Mouse (Mus musculus) heart, embryonic 15.5 days (tissue): ENCODE results near the gene Enpp6. TPM values are rescaled to one million over a fixed set of nuclear protein-coding genes. Genes with fewer than 3 reads are reported as not detected.
"Not testable (repeated sequence)": the region's sequence is repeated elsewhere in the genome, so short reads cannot be mapped to it uniquely, and the experiment has no call there.

Experiments used
- ATAC-seq: fragments of 200-750 bp; cut with Nextera tagmentation; replicated peaks from 2 replicates; pipeline ENCODE4 v1.8.0; 2017; ENCODE audit warnings: low read depth, moderate TSS enrichment; ENCODE audit not compliant: insufficient number of reproducible peaks, insufficient read depth, low FRiP score
- H3K27ac ChIP-seq: fragments of 300-500 bp; sonication (generic); 2 replicates; pipeline ENCODE4 v1.5.1; 2015; ENCODE audit warnings: mild to moderate bottlenecking, inconsistent platforms
- H3K27me3 ChIP-seq: fragments of 300-500 bp; sonication (generic); 2 replicates; pipeline ENCODE4 v1.6.1; 2015; ENCODE audit warnings: inconsistent platforms
- H3K36me3 ChIP-seq: fragments of 300-500 bp; sonication (generic); 2 replicates; pipeline ENCODE4 v1.6.1; 2015; ENCODE audit warnings: mild to moderate bottlenecking, inconsistent platforms
- H3K4me1 ChIP-seq: fragments of 300-500 bp; sonication (generic); replicated peaks from 2 replicates; pipeline ENCODE4 v1.6.1; 2015; ENCODE audit warnings: inconsistent platforms
- H3K4me2 ChIP-seq: fragments of 300-500 bp; sonication (generic); 2 replicates; pipeline ENCODE4 v1.6.1; 2015; ENCODE audit warnings: inconsistent platforms, mild to moderate bottlenecking, moderate library complexity
- H3K4me3 ChIP-seq: fragments of 300-500 bp; sonication (generic); 2 replicates; pipeline ENCODE4 v1.5.1; 2015; ENCODE audit warnings: mild to moderate bottlenecking, inconsistent platforms
- H3K9ac ChIP-seq: fragments of 300-500 bp; sonication (generic); 2 replicates; pipeline ENCODE4 v1.6.1; 2015; ENCODE audit warnings: mild to moderate bottlenecking, inconsistent platforms
- H3K9me3 ChIP-seq: fragments of 300-500 bp; sonication (generic); replicated peaks from 2 replicates; pipeline ENCODE4 v1.6.1; 2016; ENCODE audit warnings: inconsistent platforms
- WGBS: fragments of 180-500 bp; shearing (Covaris S2); methylation state at CpG from one replicate; pipeline ENCODE4 v1.1.7; 2015; ENCODE audit warnings: mixed read lengths; 5-methylcytosine and 5-hydroxymethylcytosine counted together
- polyA plus RNA-seq: library from polyadenylated mRNA; unstranded; fragments of >200 nt; fragmentation: Nextera tagmentation; extraction: Ambion mirVana; gene quantifications from 2 replicates; pipeline ENCODE4 v1.2.1, GENCODE M21; 2015

Enpp6 gene
- polyA plus RNA-seq, 1 experiment from 2014 or later = 2.7 TPM

DNA sequence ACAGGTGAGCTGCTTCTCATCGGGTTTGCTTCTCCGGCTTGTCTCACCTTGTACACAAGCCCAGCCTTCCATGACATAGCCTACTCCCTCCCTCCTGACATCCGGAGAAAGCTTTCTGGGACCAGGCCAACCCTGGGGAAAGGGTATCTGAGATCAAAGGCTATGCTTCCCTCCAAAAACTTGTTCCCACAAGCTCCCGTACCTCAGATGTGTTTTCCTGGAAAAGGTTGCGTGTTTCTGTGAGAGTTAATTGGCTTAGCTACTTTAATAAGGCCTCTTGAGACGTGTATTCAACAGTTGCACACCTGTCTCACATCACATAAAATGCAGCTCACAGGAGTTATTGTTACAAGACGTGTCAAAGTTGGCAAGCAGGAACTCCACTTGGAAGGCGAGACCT, 49.8 kb downstream of the Enpp6 start:
- Histone ChIP-seq H3K36me3 (no peaks in the 10 kb centered on the region), H3K27ac (no peak overlapping the region), H3K4me3 (no peak overlapping the region), H3K9me3 (no peaks in the 10 kb centered on the region), H3K9ac (no peak overlapping the region), H3K27me3 (no peaks in the 10 kb centered on the region), H3K4me1 (no peaks in the 10 kb centered on the region), H3K4me2 (no peak overlapping the region)
- ATAC-seq = no peak
- 75% methylated on average over 8 of the region's 8 CpGs for WGBS

- Histone ChIP-seq H3K36me3 (no peaks in the 10 kb centered on the region), H3K9me3 (no peaks in the 10 kb centered on the region), H3K4me2 (no peak overlapping the region), H3K4me3 (no peak overlapping the region), H3K27ac (no peak overlapping the region), H3K27me3 (no peaks in the 10 kb centered on the region), H3K4me1 (no peaks in the 10 kb centered on the region), H3K9ac (no peak overlapping the region)
- 67% methylated on average over 5 of the region's 5 CpGs for WGBS
- ATAC-seq = no peak
These were observed 50.7 kb downstream of the Enpp6 start for GRCm38 (mm10) chr8:47037405-47037804.

- H3K27me3 ChIP-seq, H3K9ac ChIP-seq, ATAC-seq, H3K36me3 ChIP-seq, H3K27ac ChIP-seq, H3K4me3 ChIP-seq, H3K4me1 ChIP-seq, H3K4me2 ChIP-seq, H3K9me3 ChIP-seq: not testable (repeated sequence)
- WGBS = 76% methylated on average over 4 of the region's 4 CpGs
These were observed 53.5 kb downstream of the Enpp6 start for GRCm38 (mm10) chr8:47040215-47040614.

DNA sequence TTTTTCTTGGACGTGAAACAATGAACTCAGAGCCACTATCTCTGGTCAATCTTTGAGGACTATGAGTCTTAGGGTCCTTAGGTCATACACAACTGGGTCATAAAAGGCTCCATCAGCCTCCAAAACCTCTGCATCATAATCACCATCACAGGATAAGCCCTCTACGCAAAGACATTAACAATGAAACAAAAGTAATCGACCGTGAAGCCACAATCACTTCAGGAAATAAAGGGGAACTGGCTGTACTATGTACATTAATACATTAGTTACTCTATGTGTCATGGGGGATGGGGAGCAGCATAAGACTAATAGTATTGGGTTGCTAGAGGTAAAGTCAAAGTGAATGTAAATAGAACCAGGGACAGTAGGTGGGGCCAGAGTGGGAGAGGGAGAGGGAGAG, 59.7 kb downstream of the Enpp6 start:
- 68% methylated on average over 4 of the region's 4 CpGs for WGBS
- no peaks in the 10 kb centered on the region for H3K36me3 ChIP-seq
- H3K4me2 ChIP-seq = no peak overlapping the region
- no peaks in the 10 kb centered on the region for H3K4me1 ChIP-seq
- H3K9ac ChIP-seq = no peak overlapping the region
- H3K4me3 ChIP-seq = no peak overlapping the region
- no peaks in the 10 kb centered on the region for H3K9me3 ChIP-seq
- H3K27ac ChIP-seq = no peak overlapping the region
- no peaks in the 10 kb centered on the region for H3K27me3 ChIP-seq
- ATAC-seq = no peak

DNA sequence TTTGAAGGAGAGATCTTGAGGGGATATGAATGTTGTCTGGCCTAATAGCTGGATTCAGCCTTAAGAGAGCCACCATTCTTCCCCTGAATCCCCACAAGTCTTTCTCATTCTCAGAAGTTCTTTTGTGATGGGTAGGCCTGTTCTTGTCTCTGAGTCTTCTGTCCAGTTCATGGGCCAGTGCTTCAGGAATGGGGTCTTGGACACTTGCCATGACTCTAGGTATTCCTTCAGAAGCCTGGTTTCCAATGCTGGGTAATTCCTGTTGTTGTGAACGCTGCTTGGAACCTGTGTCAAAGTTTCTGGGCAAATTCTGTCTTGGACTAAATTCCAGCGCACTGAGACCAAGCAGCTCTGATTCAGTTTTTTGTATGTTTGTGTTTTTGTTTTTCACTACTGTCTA, 60.5 kb downstream of the Enpp6 start:
- no peaks in the 10 kb centered on the region for H3K4me1 ChIP-seq
- WGBS = 87% methylated on average over 2 of the region's 2 CpGs
- no peak for ATAC-seq
- H3K36me3 ChIP-seq = no peaks in the 10 kb centered on the region
- no peaks in the 10 kb centered on the region for H3K9me3 ChIP-seq
- no peak overlapping the region for H3K4me3 ChIP-seq
- no peak overlapping the region for H3K9ac ChIP-seq
- no peak overlapping the region for H3K4me2 ChIP-seq
- no peaks in the 10 kb centered on the region for H3K27me3 ChIP-seq
- H3K27ac ChIP-seq = no peak overlapping the region

DNA sequence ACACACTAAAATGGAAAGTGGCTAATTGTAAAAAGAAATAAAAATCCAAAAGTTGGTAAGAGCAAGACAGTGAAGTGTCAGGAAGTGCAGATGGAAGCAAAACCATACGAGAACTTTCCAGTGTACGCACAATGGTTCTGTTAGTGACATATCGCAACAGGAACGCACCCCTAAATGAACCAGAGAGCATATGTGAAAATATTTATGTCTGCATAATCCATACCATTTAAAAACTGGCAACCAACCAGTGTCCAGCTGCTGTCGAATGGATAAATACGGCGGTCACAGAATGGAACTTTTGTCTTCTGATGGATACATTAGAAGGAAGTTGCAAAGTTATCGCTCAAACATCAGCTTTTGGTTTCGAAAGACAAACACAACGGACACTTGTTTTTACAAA, 61.9 kb downstream of the Enpp6 start:
- H3K36me3 ChIP-seq = no peaks in the 10 kb centered on the region
- no peaks in the 10 kb centered on the region for H3K4me1 ChIP-seq
- no peak for ATAC-seq
- 76% methylated on average over 10 of the region's 10 CpGs for WGBS
- no peak overlapping the region for H3K4me2 ChIP-seq
- H3K9me3 ChIP-seq = no peaks in the 10 kb centered on the region
- H3K27me3 ChIP-seq = no peaks in the 10 kb centered on the region
- no peak overlapping the region for H3K4me3 ChIP-seq
- H3K9ac ChIP-seq = no peak overlapping the region
- H3K27ac ChIP-seq = no peak overlapping the region

DNA sequence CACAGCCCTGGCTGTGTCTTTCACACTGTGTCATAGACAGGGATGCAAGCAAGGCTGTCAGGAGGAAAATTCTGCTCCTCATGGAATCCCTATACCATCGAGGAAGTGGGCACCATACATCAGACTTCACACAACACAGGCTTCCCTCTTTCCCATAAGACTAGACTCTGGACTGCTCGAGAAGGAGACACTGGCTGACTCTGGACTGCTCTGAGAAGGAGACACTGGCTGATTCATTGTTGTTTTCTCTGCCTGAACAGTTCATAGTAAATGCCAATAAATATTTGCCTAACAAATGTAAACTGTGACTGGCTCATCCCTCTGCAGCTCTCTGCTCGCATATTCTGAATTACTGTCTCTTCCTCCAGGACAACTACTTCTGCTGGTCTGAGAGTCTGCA, 66.0 kb downstream of the Enpp6 start:
- no peak for ATAC-seq
- Histone ChIP-seq H3K27me3 (no peaks in the 10 kb centered on the region), H3K4me1 (no peaks in the 10 kb centered on the region), H3K9me3 (no peaks in the 10 kb centered on the region), H3K27ac (no peak overlapping the region), H3K4me3 (no peak overlapping the region), H3K36me3 (no peaks in the 10 kb centered on the region), H3K9ac (no peak overlapping the region), H3K4me2 (no peak overlapping the region)
- WGBS = 65% methylated on average over 3 of the region's 3 CpGs

- ATAC-seq = no peak
- Histone ChIP-seq H3K4me1 (no peaks in the 10 kb centered on the region), H3K36me3 (no peaks in the 10 kb centered on the region), H3K9ac (no peak overlapping the region), H3K27ac (no peak overlapping the region), H3K27me3 (no peaks in the 10 kb centered on the region), H3K4me3 (no peak overlapping the region), H3K9me3 (no peaks in the 10 kb centered on the region), H3K4me2 (no peak overlapping the region)
- whole genome bisulfite sequencing = 82% methylated on average over 1 of the region's 1 CpGs
These were observed 69.4 kb downstream of the Enpp6 start for GRCm38 (mm10) chr8:47056086-47056485.

DNA sequence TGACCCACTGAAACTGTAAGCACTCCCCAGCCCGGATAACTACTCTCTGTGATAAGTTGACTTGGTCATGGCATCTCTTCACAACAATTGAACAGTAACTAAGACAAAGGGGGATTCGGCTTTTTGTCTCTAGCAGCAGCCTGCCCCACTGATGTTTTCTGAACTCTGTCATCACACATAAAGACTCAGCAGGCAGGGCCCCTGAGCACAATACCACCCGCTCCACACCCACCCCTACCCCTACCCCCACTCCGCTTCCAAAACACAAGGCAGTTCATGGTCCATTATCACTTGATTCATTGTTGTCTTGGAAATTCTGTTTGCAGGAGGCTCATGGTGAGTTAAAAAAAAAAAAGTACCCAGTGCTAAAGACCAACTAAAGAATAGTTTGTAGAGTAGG, 71.8 kb downstream of the Enpp6 start:
- Histone ChIP-seq H3K4me2 (no peak overlapping the region), H3K27ac (no peak overlapping the region), H3K4me3 (no peak overlapping the region), H3K4me1 (no peaks in the 10 kb centered on the region), H3K9ac (no peak overlapping the region), H3K9me3 (no peaks in the 10 kb centered on the region), H3K27me3 (no peaks in the 10 kb centered on the region), H3K36me3 (no peaks in the 10 kb centered on the region)
- 82% methylated on average over 4 of the region's 4 CpGs for WGBS
- ATAC-seq = no peak

DNA sequence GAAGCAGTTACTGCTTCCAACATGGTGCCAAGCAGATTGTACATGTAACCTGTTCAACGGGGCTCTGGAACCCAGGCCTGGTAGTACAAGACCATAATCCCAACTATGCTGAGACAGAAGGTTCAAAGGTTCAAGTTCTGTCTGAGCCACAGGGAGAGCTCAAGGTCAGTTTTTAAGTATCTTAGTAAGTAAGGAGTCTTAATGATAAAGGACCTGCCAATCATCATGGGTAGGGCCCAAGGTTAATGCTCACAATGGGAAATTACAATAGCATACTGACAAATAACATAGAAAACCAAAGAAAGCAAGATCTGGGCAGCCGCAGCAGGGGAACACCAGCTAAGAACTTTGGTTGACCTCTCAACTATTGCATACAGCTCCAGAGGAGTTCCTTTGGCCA, 72.3 kb downstream of the Enpp6 start:
- H3K4me1 ChIP-seq = no peaks in the 10 kb centered on the region
- H3K27me3 ChIP-seq = no peaks in the 10 kb centered on the region
- no peak for ATAC-seq
- H3K36me3 ChIP-seq = no peaks in the 10 kb centered on the region
- WGBS = 91% methylated on average over 2 of the region's 2 CpGs
- no peaks in the 10 kb centered on the region for H3K9me3 ChIP-seq
- H3K4me2 ChIP-seq = no peak overlapping the region
- no peak overlapping the region for H3K27ac ChIP-seq
- H3K9ac ChIP-seq = no peak overlapping the region
- H3K4me3 ChIP-seq = no peak overlapping the region

DNA sequence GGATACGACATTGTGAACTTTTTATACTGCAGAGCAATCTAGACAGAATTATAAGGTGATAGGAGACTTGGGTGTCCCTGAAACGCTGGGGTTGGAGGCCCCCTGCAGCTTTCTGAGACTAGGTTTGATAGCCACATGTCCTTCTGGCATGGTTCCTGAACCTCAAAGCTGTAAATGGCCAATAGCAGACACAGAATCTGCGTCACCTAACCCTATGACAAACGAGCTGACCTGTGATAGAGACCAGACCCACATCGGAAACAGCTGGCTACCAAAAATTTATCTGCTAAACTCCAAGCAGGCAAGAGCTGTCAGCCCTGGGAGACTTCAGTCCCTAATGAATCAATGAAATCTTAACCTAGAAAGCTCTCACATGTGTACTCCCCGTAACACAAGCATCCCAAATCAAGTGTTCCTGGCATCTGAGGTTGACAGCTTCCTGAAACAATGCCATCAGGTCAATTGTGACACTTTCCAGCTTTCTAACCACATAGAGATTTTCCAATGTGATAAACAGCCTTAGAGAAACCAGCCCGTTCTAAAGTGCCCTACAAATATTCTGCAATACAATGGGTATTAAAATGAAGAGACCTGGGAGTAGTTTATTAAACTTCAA, 74.5 kb downstream of the Enpp6 start:
- no peak overlapping the region for H3K9ac ChIP-seq
- H3K27ac ChIP-seq = no peak overlapping the region
- H3K4me2 ChIP-seq = no peak overlapping the region
- no peaks in the 10 kb centered on the region for H3K36me3 ChIP-seq
- no peaks in the 10 kb centered on the region for H3K27me3 ChIP-seq
- no peak for ATAC-seq
- 29% methylated on average over 7 of the region's 7 CpGs for WGBS
- no peaks in the 10 kb centered on the region for H3K9me3 ChIP-seq
- no peak overlapping the region for H3K4me3 ChIP-seq
- no peaks in the 10 kb centered on the region for H3K4me1 ChIP-seq

GRCm38 (mm10) chr8:47067121-47067520, 80.4 kb downstream of the Enpp6 start:
- no peak for ATAC-seq

More at GRCm38 (mm10) chr8:47067121-47067520, 80.4 kb downstream of the Enpp6 start:
- Histone ChIP-seq H3K4me3 (no peak overlapping the region), H3K27ac (no peak overlapping the region), H3K4me1 (no peaks in the 10 kb centered on the region), H3K4me2 (no peak overlapping the region), H3K9ac (no peak overlapping the region), H3K27me3 (no peaks in the 10 kb centered on the region), H3K9me3 (no peaks in the 10 kb centered on the region), H3K36me3 (no peaks in the 10 kb centered on the region)
- WGBS = 84% methylated on average over 9 of the region's 9 CpGs
